Mouse (Mus musculus): ENCODE results near the gene Vars2.
A peak's percentile ranks its signal among the peaks of the same experiment; 100 is the strongest.

The Vars2 gene

GRCm38 (mm10) chr17:35667334-35668065, at the start of gene Vars2:
Gene Vars2 (minus strand): TSS chr17:35667592.
- peak; percentile 96 to 99 for DNase-seq (ENCODE audit: low spot score in 2 of 2)

- no peak for DNase-seq (ENCODE audit: low spot score in 2 of 2)
Observed at GRCm38 (mm10) chr17:35717080-35717479, 49.7 kb upstream of the Vars2 start.

GRCm38 (mm10) chr17:35716114-35716513, 48.7 kb upstream of the Vars2 start:
- no peak for DNase-seq (ENCODE audit: low spot score in 2 of 2)

GRCm38 (mm10) chr17:35710705-35711347, 43.4 kb upstream of the Vars2 start:
- DNase-seq (ENCODE audit: low spot score in 2 of 2) = peak in 1 of 2 experiments; percentile 70

GRCm38 (mm10) chr17:35708611-35709010, 41.2 kb upstream of the Vars2 start:
- no peak for DNase-seq (ENCODE audit: low spot score in 2 of 2)

GRCm38 (mm10) chr17:35707929-35708328, 40.5 kb upstream of the Vars2 start:
- no peak for DNase-seq (ENCODE audit: low spot score in 2 of 2)

- peak in 1 of 2 experiments; percentile 73 for DNase-seq (ENCODE audit: low spot score in 2 of 2)
Observed at GRCm38 (mm10) chr17:35705836-35706235, 38.4 kb upstream of the Vars2 start.

- DNase-seq (ENCODE audit: low spot score in 2 of 2) = peak in 1 of 2 experiments; percentile 70
Observed at GRCm38 (mm10) chr17:35704621-35705464, 37.5 kb upstream of the Vars2 start, which contains the start of gene Ddr1. Gene Ddr1 (minus strand): TSS chr17:35704621.

GRCm38 (mm10) chr17:35703751-35704271, 36.4 kb upstream of the Vars2 start:
- peak in 1 of 2 experiments; percentile 71 for DNase-seq (ENCODE audit: low spot score in 2 of 2)

GRCm38 (mm10) chr17:35703065-35703464, 35.7 kb upstream of the Vars2 start:
- no peak for DNase-seq (ENCODE audit: low spot score in 2 of 2)

GRCm38 (mm10) chr17:35702605-35703004, 35.2 kb upstream of the Vars2 start:
- DNase-seq (ENCODE audit: low spot score in 2 of 2) = no peak

GRCm38 (mm10) chr17:35701978-35702461, 34.6 kb upstream of the Vars2 start:
- peak in 1 of 2 experiments; percentile 29 for DNase-seq (ENCODE audit: low spot score in 2 of 2)

- DNase-seq (ENCODE audit: low spot score in 2 of 2) = peak in 1 of 2 experiments; percentile 41
Observed at GRCm38 (mm10) chr17:35701203-35701977, 34.0 kb upstream of the Vars2 start.

GRCm38 (mm10) chr17:35700371-35700961, 33.1 kb upstream of the Vars2 start:
- DNase-seq (ENCODE audit: low spot score in 2 of 2) = peak; percentile 49 to 69

- peak; percentile 54 to 69 for DNase-seq (ENCODE audit: low spot score in 2 of 2)
Observed at GRCm38 (mm10) chr17:35699919-35700318, 32.5 kb upstream of the Vars2 start.

- no peak for DNase-seq (ENCODE audit: low spot score in 2 of 2)
Observed at GRCm38 (mm10) chr17:35698501-35698883, 31.1 kb upstream of the Vars2 start.

- DNase-seq (ENCODE audit: low spot score in 2 of 2) = peak in 1 of 2 experiments; percentile 58
Observed at GRCm38 (mm10) chr17:35697759-35698500, 30.5 kb upstream of the Vars2 start.

GRCm38 (mm10) chr17:35697429-35697758, 30.0 kb upstream of the Vars2 start:
- DNase-seq (ENCODE audit: low spot score in 2 of 2) = no peak

GRCm38 (mm10) chr17:35696691-35697090, 29.3 kb upstream of the Vars2 start:
- no peak for DNase-seq (ENCODE audit: low spot score in 2 of 2)

- DNase-seq (ENCODE audit: low spot score in 2 of 2) = peak in 1 of 2 experiments; percentile 73
Observed at GRCm38 (mm10) chr17:35695289-35695688, 27.9 kb upstream of the Vars2 start.

Data from cerebellum, postnatal 4 days (tissue).